Mouse (Mus musculus) hindbrain, postnatal 0 days (tissue): ENCODE data around the gene Fam189a1. TPM values are rescaled to one million over a fixed set of nuclear protein-coding genes. Genes with fewer than 3 reads are reported as not detected.

Experiments
- ATAC-seq: fragments of 200-750 bp; cut with Nextera tagmentation; 2 replicates; pipeline ENCODE4 v1.8.0; 2017; ENCODE audit warnings: mild to moderate bottlenecking, moderate TSS enrichment, moderate library complexity
- DNase-seq: peaks from one replicate; pipeline ENCODE4 v3.0.0-alpha.2; 2015; ENCODE audit warnings: low spot score
- H3K27ac ChIP-seq: fragments of 300-500 bp; sonication (generic); 2 replicates; pipeline ENCODE4 v1.5.1; 2014; ENCODE audit warnings: mild to moderate bottlenecking
- H3K27me3 ChIP-seq: fragments of 300-500 bp; sonication (generic); 2 replicates; pipeline ENCODE4 v1.6.1; 2014; ENCODE audit warnings: low read length, mixed read lengths; ENCODE audit not compliant: insufficient read depth
- H3K36me3 ChIP-seq: fragments of 300-500 bp; sonication (generic); 2 replicates; pipeline ENCODE4 v1.6.1; 2014; ENCODE audit warnings: low read length, mixed read lengths; ENCODE audit not compliant: insufficient read depth
- H3K4me1 ChIP-seq: fragments of 300-500 bp; sonication (generic); 2 replicates; pipeline ENCODE4 v1.6.1; 2014; ENCODE audit warnings: antibody characterized with exemption, low read length, mixed read lengths; ENCODE audit not compliant: insufficient read depth
- H3K4me2 ChIP-seq: fragments of 300-500 bp; sonication (generic); 2 replicates; pipeline ENCODE4 v1.6.1; 2014; ENCODE audit warnings: low read depth, mild to moderate bottlenecking, low read length, moderate library complexity, mixed read lengths
- H3K4me3 ChIP-seq: fragments of 300-500 bp; sonication (generic); 2 replicates; pipeline ENCODE4 v1.5.1; 2014; ENCODE audit warnings: low read length
- H3K9ac ChIP-seq: fragments of 300-500 bp; sonication (generic); replicated peaks from 2 replicates; pipeline ENCODE4 v1.6.1; 2014; ENCODE audit warnings: mild to moderate bottlenecking, low read length, moderate library complexity, mixed read lengths
- H3K9me3 ChIP-seq: fragments of 300-500 bp; sonication (generic); 2 replicates; pipeline ENCODE4 v1.6.1; 2016; ENCODE audit warnings: low read length, mixed read lengths
- CTCF ChIP-seq: IDR thresholded peaks from 2 replicates; pipeline ENCODE4 v1.5.1; 2016; ENCODE audit warnings: antibody characterized with exemption, control low read depth, low read depth
- WGBS: fragments of 180-500 bp; shearing (Covaris S2); extraction: QIAGEN DNeasy Blood & Tissue Kit; methylation state at CpG from one replicate; pipeline ENCODE4 v1.1.7; 2014; 5-methylcytosine and 5-hydroxymethylcytosine counted together
- microRNA-seq, 2 experiments: library from miRNA; unstranded; fragments of <30 nt; microRNA quantifications; one replicate each; pipeline ENCODE4; 2016
- polyA plus RNA-seq: library from polyadenylated mRNA; unstranded; fragments of >200 nt; fragmentation: Nextera tagmentation; extraction: Ambion mirVana; gene quantifications from 2 replicates; pipeline ENCODE4 v1.2.1, GENCODE M21; 2015
- total RNA-seq: library from RNA; depleted of rRNA; stranded (reverse); fragments of >200 nt; gene quantifications from 2 replicates; pipeline ENCODE4 v1.2.3, GENCODE M21; 2014

Fam189a1 gene
- total and polyA plus RNA-seq, 2 experiments from 2014 or later, result 16.8 to 28.4 TPM

DNA sequence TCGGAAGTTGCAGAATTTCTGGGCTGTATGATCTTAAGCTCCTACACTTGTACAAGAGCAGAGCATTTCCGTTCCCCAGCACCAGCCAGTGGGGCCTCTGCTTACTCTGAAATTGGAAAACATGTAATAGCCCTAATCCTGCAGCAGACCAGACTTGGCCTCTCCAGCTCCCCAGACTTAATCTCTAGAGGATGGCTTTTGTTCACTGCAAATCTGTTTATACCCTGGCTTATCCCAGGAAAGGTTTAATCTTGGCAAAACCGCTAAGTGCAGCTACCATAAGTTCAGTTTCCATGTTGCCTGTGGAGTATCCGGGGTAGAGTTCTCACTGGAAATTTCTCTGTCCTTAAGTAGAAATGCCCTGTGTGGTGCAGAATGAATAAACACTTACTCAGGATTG, 448.2 kb downstream of the Fam189a1 start:
- Histone ChIP-seq H3K36me3 (no peaks in the 10 kb centered on the region), H3K4me3 (no peak overlapping the region)

More for the DNA sequence above, 448.2 kb downstream of the Fam189a1 start:
- Histone ChIP-seq H3K27me3 (no peaks in the 10 kb centered on the region), H3K9me3 (no peaks in the 10 kb centered on the region), H3K9ac (no peak overlapping the region), H3K27ac (no peak overlapping the region), H3K4me2 (no peak overlapping the region), H3K4me1 (no peaks in the 10 kb centered on the region)
- TF ChIP-seq CTCF, result no peak
- ATAC-seq (no peak), DNase-seq (no peak)
- 79% methylated on average over 4 of the region's 4 CpGs for WGBS

Small RNA genes within 50 kb of the gene (microRNA-seq; reads per million reads assigned to microRNA genes)
- 0 reads per million in 2 experiments for gene Gm25249
